Mouse (Mus musculus): ENCODE data around the gene Atr. TPM values are rescaled to one million over a fixed set of nuclear protein-coding genes. Genes with fewer than 3 reads are reported as not detected.

Atr gene
- polyA plus RNA-seq (2012; rRNA removed), result 4.0 TPM in 2 replicates

GRCm38 (mm10) chr9:95857414-95858026 is at the start of gene Atr:
TSS of gene Atr (plus strand) at chr9:95857597.

DNA sequence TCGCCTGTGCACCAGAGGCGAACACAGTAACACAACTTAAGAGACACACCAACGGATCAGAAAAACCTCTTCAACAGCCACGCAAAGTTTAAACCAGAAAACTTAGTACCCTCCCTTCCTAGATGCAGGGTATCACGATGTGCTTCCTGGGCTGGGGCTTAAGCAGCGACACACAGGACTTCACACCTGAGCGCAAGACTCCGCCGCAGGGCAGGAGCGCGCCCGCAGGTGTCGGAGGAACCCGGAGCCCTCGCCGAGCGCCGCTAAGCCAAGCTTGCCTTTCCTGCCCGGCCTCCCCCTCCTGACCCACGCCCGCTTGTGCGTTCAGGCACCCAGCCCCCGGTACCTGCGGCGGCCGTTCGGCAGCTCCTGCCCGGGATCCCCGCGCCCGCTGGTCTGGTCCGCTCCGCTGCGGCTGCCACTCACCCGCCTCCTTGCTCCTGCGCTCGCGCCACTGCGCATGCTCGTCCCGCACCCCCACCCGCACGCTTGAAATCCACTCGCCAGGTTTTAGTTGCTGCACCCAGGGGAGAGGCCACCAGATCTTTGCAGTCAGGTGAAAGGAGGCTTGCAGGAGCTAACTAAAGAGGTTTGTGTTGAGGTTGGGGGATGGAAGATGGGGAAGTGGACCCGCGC is 12.5 kb upstream of the Atr start, which contains the start of gene Pls1:
TSS of gene Pls1 (minus strand) at position 487 of the 636 bp plus-strand sequence.

GRCm38 (mm10) chr9:95954585-95955461 is 97.4 kb downstream of the Atr start, which contains the start of gene Xrn1:
TSS of gene Xrn1 (plus strand) at chr9:95954760.

Other genes starting within 250 kb of the Atr start
- gene Pcolce2, start 220.0 kb upstream of the Atr start, polyA plus RNA-seq (2012; rRNA removed), result 2.9 and 4.8 TPM in 2 replicates
- 1.5 and 1.7 TPM in 2 replicates for gene Trpc1, start 107.2 kb upstream of the Atr start, polyA plus RNA-seq (2012; rRNA removed)
- gene Pls1, start 12.3 kb upstream of the Atr start, polyA plus RNA-seq (2012; rRNA removed), result 5.0 and 5.6 TPM in 2 replicates
- gene Xrn1, start 97.2 kb downstream of the Atr start, polyA plus RNA-seq (2012; rRNA removed), result 3.1 and 3.3 TPM in 2 replicates